Mouse (Mus musculus) regulatory T cell (primary cell): ENCODE measurements around the gene Ppp4r3a.

ENCODE experiments used
- in situ Hi-C: fragments of 300-600 bp; cut with MboI, MseI; formaldehyde crosslinking; loops from one replicate; pipeline ENCODE4 v1.15.1; 2025; ENCODE audit warnings: high pct_unique_total_duplicates

The Ppp4r3a gene

DNA sequence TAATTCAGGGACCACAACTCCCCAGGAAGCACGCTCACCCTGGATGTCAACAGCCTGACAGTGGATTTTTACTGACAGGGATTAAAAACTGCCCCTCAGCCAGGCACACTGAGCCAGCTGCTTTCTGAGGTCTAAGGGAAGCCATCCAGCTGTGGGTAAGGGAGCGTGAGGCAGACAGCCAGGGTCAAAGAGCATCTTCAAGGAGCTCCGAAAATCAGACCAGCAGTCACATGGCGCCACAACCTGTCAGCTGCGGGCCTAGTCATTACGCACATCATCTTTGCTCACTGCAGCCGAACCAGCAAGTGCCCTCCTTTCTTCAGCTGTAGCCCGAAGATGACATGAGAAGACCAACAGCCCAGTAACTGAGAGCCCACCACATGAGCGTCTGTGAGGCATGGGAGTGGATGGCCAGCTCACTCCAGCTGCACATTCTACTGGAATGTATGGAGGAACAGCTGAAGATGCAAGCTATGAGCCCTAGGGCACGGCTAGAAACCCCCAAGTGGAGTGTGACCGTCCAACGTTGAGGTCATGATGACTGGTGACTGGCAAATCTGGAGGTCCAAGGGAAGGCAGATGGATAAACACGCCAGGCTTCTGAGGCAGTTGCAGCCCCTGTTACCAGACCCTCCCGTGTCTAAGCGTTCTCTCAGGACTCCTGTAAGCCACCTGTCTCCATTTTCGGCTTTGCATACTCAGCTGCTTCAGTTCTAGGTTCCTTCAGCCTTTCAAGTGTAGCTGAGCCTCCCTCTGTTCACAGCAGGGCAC lies 87.7 kb downstream of the Ppp4r3a start:
- in situ Hi-C loops = no loop called here

- in situ Hi-C loops = no loop called here
Measured at GRCm38 (mm10) chr12:100994140-100995015, 89.1 kb downstream of the Ppp4r3a start.

GRCm38 (mm10) chr12:100993146-100993545 lies 90.4 kb downstream of the Ppp4r3a start:
- in situ Hi-C loops = no loop called here

DNA sequence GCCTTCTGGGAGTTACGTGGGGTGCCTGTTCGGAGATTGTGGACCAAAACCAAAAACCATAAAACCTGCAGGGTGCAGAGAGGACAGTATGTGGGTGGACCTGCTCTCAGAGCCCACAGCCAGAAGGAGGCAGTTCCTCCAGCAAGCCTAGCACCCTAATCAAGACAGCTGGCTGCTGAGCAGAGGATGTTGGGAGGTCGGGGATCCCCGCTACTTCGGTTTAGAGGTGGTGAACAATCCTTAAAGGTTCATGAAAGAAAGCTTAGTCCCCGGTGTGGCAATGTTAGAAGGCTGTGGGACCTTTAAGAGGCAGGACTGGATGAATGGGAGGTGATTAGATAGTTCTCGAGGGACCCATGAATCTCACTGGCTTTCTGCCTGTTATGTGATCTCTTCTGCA lies 91.0 kb downstream of the Ppp4r3a start:
- in situ Hi-C loops = no loop called here

- in situ Hi-C loops = no loop called here
Measured at GRCm38 (mm10) chr12:100991119-100991518, 92.4 kb downstream of the Ppp4r3a start.

DNA sequence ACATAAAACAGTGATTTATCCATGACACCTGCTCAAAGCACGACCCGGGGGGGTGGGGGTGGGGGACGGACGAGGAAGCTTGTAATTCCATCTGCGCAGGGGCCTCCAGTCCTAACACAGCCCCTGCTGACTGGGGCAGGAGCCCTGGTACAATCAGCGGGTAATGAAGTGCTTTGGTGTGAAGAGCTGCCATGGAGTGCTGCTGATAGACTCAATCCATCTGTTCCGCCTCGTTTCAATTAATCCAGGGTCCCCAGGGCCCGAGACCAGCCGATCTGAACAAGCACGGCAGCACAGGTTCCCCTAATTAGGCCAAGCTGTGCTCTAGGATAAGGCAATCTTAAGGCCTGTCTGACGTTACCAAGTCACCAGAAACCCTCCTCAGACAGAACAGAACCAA lies 93.2 kb downstream of the Ppp4r3a start:
- in situ Hi-C loops = no loop called here

GRCm38 (mm10) chr12:100989780-100990288 lies 93.7 kb downstream of the Ppp4r3a start:
- in situ Hi-C loops = no loop called here
